Mouse (Mus musculus) embryonic fibroblast, embryonic 13.5 days (primary cell): ENCODE results near the gene Fdxr.

Source experiments
- CTCF ChIP-seq: IDR thresholded peaks from 2 replicates; pipeline ENCODE4 v1.5.1; 2011; ENCODE audit warnings: mild to moderate bottlenecking, control low read depth, low read length, moderate library complexity, borderline replicate concordance; ENCODE audit not compliant: insufficient read depth
- POLR2A ChIP-seq: IDR thresholded peaks from 2 replicates; pipeline ENCODE4 v1.6.1; 2011; ENCODE audit warnings: low read depth, mild to moderate bottlenecking, control low read depth, low read length, moderate library complexity

DNA sequence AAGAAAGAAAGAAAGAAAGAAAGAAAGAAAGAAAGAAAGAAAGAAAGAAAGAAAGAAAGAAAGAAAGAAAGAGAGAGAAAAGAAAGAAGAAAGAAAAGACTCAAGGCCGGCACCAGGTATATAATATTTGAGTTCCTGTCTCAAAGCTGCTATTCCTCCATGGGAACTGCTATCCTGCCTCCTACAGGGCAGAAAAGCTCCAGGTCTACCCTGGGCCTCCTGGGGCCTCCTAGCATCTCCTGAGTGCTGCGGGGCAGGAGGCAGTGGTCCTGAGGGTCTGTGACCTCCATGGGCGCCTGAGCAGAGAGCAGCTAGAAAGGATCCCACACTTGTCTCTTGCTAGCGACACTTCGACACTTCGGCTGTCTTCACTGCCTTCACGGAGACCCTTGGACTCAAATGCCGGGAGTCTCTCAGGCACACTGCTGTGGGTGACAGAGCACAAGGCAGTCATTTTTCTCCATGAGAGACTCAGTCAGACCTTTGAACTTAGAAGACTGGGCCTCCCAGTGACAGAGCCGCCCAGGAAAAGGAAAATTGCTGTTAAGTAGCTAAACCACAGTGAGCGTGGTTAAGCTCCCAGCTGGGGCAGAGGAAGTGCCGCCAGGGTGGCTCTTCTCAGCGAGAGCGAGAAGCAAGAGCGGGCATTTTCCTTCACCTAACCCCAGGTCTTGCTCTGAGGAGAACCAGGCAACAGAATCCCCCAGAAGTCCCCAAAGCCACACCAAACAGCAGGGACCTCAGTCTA, 45.5 kb downstream of the Fdxr start:
- TF ChIP-seq POLR2A (no peak), CTCF (no peak)
